Mouse (Mus musculus): ENCODE data around the gene Bmp8b. TPM values are rescaled to one million over a fixed set of nuclear protein-coding genes. Genes with fewer than 3 reads are reported as not detected.

Gene Bmp8b
- polyA plus RNA-seq, 1 experiment from 2014 or later, result 0.34 TPM

DNA sequence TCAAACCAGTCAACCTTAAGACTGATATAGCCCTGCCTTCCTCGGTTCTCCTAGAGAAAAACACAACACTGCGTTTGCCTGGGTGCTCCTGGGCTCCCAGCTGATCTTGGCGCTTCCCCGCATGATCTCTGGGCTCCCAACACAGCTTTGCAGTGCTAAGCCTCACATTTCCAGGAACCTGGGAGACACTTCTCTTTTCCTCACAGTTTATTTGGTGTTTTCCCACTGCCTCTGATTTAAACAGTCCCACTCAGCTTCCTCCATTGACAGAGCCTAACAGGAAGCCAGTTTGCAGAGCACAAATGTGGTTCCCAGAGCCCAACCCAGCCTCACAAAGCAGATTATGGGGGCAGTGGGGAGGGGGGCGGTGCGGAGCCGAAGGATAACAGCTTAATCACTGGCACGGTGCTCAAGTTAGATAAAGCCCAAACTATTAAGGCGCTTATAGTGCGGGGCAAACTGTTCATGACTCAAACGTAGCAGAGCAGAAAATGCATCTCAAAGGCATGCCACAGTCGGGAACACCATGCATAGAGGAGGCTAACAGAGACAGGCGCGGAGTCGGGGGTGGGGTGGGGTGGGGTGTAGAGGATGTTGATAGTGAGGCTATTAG, 57.4 kb downstream of the Bmp8b start:
- TF ChIP-seq CTCF (IDR thresholded peaks at IDR 0.05; ENCODE audit: low read depth), result no peak
- no peaks in the 10 kb centered on the region for H3K27me3 ChIP-seq (ENCODE audit: insufficient read depth, low read length)
- no peak for DNase-seq (ENCODE audit: low spot score)
- H3K9me3 ChIP-seq (replicated peaks; ENCODE audit: low read length), result no peaks in the 10 kb centered on the region
- 12% methylated on average over 15 of the region's 15 CpGs for WGBS
- H3K4me2 ChIP-seq (ENCODE audit: low read length), result peak overlapping the region; percentile 45
- no peak overlapping the region for H3K4me3 ChIP-seq (replicated peaks; ENCODE audit: low read depth, low read length)
- no peaks in the 10 kb centered on the region for H3K36me3 ChIP-seq (ENCODE audit: insufficient read depth, low read length)
- H3K4me1 ChIP-seq (replicated peaks; ENCODE audit: insufficient read depth, low read length), result no peaks in the 10 kb centered on the region
- no peak overlapping the region for H3K27ac ChIP-seq
- no peak for ATAC-seq (replicated peaks; ENCODE audit: low FRiP score, low read depth)
- no peak overlapping the region for H3K9ac ChIP-seq (ENCODE audit: low read depth, low read length)

DNA sequence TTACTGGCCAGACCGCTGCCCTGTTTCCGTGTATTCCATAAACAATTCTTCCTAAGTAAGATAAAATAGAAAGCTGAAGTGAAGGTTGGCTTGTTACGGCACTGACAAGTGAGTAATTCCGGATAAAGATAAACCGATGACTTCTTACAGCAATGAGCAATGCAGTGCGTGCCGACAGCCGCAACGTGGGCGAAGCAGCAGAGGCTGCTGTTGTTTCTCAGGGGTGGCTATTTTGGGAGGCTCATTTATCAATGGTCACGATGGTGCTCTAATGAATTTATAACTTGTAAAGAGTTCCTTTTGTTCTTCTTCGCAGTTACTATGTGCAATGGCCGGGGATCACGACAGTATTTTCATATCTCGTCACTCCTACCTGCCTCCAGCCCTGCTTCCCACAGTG, 59.2 kb downstream of the Bmp8b start:
- ATAC-seq (replicated peaks; ENCODE audit: low FRiP score, low read depth), result no peak
- no peaks in the 10 kb centered on the region for H3K4me1 ChIP-seq (replicated peaks; ENCODE audit: insufficient read depth, low read length)
- no peak overlapping the region for H3K27ac ChIP-seq
- no peaks in the 10 kb centered on the region for H3K27me3 ChIP-seq (ENCODE audit: insufficient read depth, low read length)
- TF ChIP-seq CTCF (IDR thresholded peaks at IDR 0.05; ENCODE audit: low read depth), result no peak
- no peak overlapping the region for H3K4me3 ChIP-seq (replicated peaks; ENCODE audit: low read depth, low read length)
- H3K4me2 ChIP-seq (ENCODE audit: low read length), result no peak overlapping the region
- no peak for DNase-seq (ENCODE audit: low spot score)
- 59% methylated on average over 15 of the region's 15 CpGs for WGBS
- no peaks in the 10 kb centered on the region for H3K9me3 ChIP-seq (replicated peaks; ENCODE audit: low read length)
- H3K36me3 ChIP-seq (ENCODE audit: insufficient read depth, low read length), result no peaks in the 10 kb centered on the region
- no peak overlapping the region for H3K9ac ChIP-seq (ENCODE audit: low read depth, low read length)

DNA sequence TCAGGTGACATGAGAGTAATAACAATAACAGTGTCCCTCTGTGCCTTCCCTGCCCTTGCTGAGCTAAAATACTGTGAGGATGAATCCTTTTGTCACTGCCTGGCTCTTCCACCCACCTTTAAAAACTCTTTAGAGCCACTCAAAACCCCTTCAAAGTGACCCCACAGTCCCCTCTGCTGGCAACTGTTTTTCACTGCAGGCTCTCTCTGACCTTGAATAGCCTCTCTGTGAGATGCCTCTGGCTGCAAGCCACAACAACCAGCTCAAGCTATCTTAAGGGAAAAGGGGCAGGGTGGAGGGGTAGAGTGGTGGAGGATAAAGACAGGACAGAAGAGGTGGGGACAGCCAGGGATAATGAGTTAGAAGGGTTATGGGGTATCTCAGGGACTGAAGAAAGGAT, 66.8 kb downstream of the Bmp8b start:
- Histone ChIP-seq H3K27ac (no peak overlapping the region), H3K4me1 (replicated peaks; ENCODE audit: insufficient read depth, low read length) (no peaks in the 10 kb centered on the region), H3K9ac (ENCODE audit: low read depth, low read length) (no peak overlapping the region), H3K4me2 (ENCODE audit: low read length) (no peak overlapping the region), H3K4me3 (replicated peaks; ENCODE audit: low read depth, low read length) (no peak overlapping the region), H3K9me3 (replicated peaks; ENCODE audit: low read length) (no peaks in the 10 kb centered on the region), H3K27me3 (ENCODE audit: insufficient read depth, low read length) (no peaks in the 10 kb centered on the region), H3K36me3 (ENCODE audit: insufficient read depth, low read length) (no peaks in the 10 kb centered on the region)
- ATAC-seq (replicated peaks; ENCODE audit: low FRiP score, low read depth), result no peak
- DNase-seq (ENCODE audit: low spot score), result no peak
- peak; percentile 55 for TF ChIP-seq CTCF (IDR thresholded peaks at IDR 0.05; ENCODE audit: low read depth)

Other genes starting within 250 kb of the Bmp8b start
- gene Cap1, start 219.1 kb upstream of the Bmp8b start, polyA plus RNA-seq (2015; fragmentation: Nextera tagmentation; extraction: Ambion mirVana), result 63.7 and 71.2 TPM in 2 replicates
- 1.8 and 2.1 TPM in 2 replicates for gene Mfsd2a, start 144.0 kb upstream of the Bmp8b start, polyA plus RNA-seq (2015; fragmentation: Nextera tagmentation; extraction: Ambion mirVana)
- 6.5 and 7.1 TPM in 2 replicates for gene Mycl, start 109.5 kb upstream of the Bmp8b start, polyA plus RNA-seq (2015; fragmentation: Nextera tagmentation; extraction: Ambion mirVana)
- gene Trit1, start 88.6 kb upstream of the Bmp8b start, polyA plus RNA-seq (2015; fragmentation: Nextera tagmentation; extraction: Ambion mirVana), result 15.7 and 17.1 TPM in 2 replicates
- 0.17 and 0.20 TPM in 2 replicates for gene Oxct2b, start 11.1 kb downstream of the Bmp8b start, polyA plus RNA-seq (2015; fragmentation: Nextera tagmentation; extraction: Ambion mirVana)
- gene Ppie, start 34.8 kb downstream of the Bmp8b start, polyA plus RNA-seq (2015; fragmentation: Nextera tagmentation; extraction: Ambion mirVana), result 76.9 and 82.8 TPM in 2 replicates
- 3.7 and 3.8 TPM in 2 replicates for gene Hpcal4, start 78.1 kb downstream of the Bmp8b start, polyA plus RNA-seq (2015; fragmentation: Nextera tagmentation; extraction: Ambion mirVana)
- 0.47 and 0.71 TPM in 2 replicates for gene Nt5c1a, start 96.3 kb downstream of the Bmp8b start, polyA plus RNA-seq (2015; fragmentation: Nextera tagmentation; extraction: Ambion mirVana)
- 28.7 and 31.6 TPM in 2 replicates for gene Heyl, start 128.4 kb downstream of the Bmp8b start, polyA plus RNA-seq (2015; fragmentation: Nextera tagmentation; extraction: Ambion mirVana)
- gene Pabpc4, start 157.2 kb downstream of the Bmp8b start, polyA plus RNA-seq (2015; fragmentation: Nextera tagmentation; extraction: Ambion mirVana), result 28.2 and 29.7 TPM in 2 replicates
- not detected in 2 replicates for gene Oxct2a, start 218.5 kb downstream of the Bmp8b start, polyA plus RNA-seq (2015; fragmentation: Nextera tagmentation; extraction: Ambion mirVana)
- gene Bmp8a, start 238.1 kb downstream of the Bmp8b start, polyA plus RNA-seq (2015; fragmentation: Nextera tagmentation; extraction: Ambion mirVana), result 0.32 and 0.41 TPM in 2 replicates

Data from kidney, postnatal 0 days (tissue).